Mouse (Mus musculus): ENCODE results near the gene Fbxo28. TPM values are rescaled to one million over a fixed set of nuclear protein-coding genes. Genes with fewer than 3 reads are reported as not detected.

The Fbxo28 gene
- total RNA-seq (2023) = 45.2 TPM

GRCm38 (mm10) chr1:182340821-182341781, at the start of gene Fbxo28:
Gene Fbxo28 (minus strand): TSS chr1:182341629.

GRCm38 (mm10) chr1:182282091-182283075, 59.0 kb downstream of the Fbxo28 start, which contains the start of gene Degs1:
Gene Degs1 (minus strand): TSS chr1:182282804.

Other genes with a start within 250 kb of the Fbxo28 start
- 82.8 TPM for gene Srp9, start 216.9 kb downstream of the Fbxo28 start, total RNA-seq (2023)
- gene Vmn1r1, start 177.1 kb downstream of the Fbxo28 start, total RNA-seq (2023) = not detected
- 37.3 TPM for gene Degs1, start 58.8 kb downstream of the Fbxo28 start, total RNA-seq (2023)
- gene Trp53bp2, start 67.5 kb upstream of the Fbxo28 start, total RNA-seq (2023) = 35.0 TPM
- 59.5 TPM for gene Capn2, start 176.0 kb upstream of the Fbxo28 start, total RNA-seq (2023)
- not detected for gene Capn8, start 223.4 kb upstream of the Fbxo28 start, total RNA-seq (2023)